8 mouse cellular contexts compared by ENCODE assay signal in the genomic region with DNA sequence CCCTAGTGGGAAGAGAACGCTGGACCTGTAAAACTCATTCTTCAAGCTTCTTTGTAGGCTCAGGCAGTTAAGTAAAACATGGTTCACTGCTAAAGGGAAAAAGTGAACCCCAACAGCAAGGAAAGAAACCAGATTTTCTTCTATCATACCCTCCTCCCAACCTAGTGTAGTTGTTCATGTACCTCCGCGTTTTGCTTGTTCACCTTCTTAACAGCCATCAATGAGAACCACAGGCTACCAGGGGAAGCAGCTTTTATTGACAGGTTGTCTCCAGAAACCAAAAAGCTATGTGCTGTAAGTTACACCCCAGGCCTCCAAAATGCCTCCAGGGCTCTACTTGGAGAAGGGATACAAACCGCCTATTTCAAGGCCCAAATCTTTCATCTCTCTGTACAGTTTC. TPM values are rescaled to one million over a fixed set of nuclear protein-coding genes. Genes with fewer than 3 reads are reported as not detected.
DNase-seq lines count a peak whose midpoint lies in the region; ATAC-seq and TF ChIP-seq lines count a peak whose summit lies in the region.

No protein-coding gene starts in this region.

- peaks cover 7% of the 10 kb centered on the region for H3K36me3 ChIP-seq in neural tube, embryonic 11.5 days (ENCODE audit: control insufficient read depth, insufficient read depth, low read length)
- H3K36me3 ChIP-seq in limb, embryonic 14.5 days (ENCODE audit: control insufficient read depth, insufficient read depth, low read length), result peaks cover 52% of the 10 kb centered on the region
- peaks cover 11% of the 10 kb centered on the region for H3K36me3 ChIP-seq in stomach, postnatal 0 days (ENCODE audit: control insufficient read depth, insufficient read depth, low read length)

- WGBS in neural tube, embryonic 11.5 days, result 74% methylated on average over 4 of the region's 4 CpGs
- 69% methylated on average over 4 of the region's 4 CpGs for WGBS in limb, embryonic 14.5 days
- WGBS in stomach, postnatal 0 days, result 61% methylated on average over 4 of the region's 4 CpGs

- intact Hi-C loops in gastrocnemius, adult 2 months (cut with DNase I), result loop anchor here (10.0 kb wide), 1 partner anchor 174 kb away; a partner anchor contains a TSS
- intact Hi-C loops in gastrocnemius, postnatal 14 days (cut with DNase I; ENCODE audit: low total_unique reads), result no loop called here

- H3K4me2 ChIP-seq in neural tube, embryonic 11.5 days (ENCODE audit: low read depth), result peak overlapping the region; percentile 68
- H3K4me2 ChIP-seq in limb, embryonic 14.5 days (replicated peaks; ENCODE audit: low read depth, low read length, severe bottlenecking), result peak overlapping the region; percentile 55; the same call in 1 of the 2 replicates
- peak overlapping the region; percentile 81; the same call in 1 of the 2 replicates for H3K4me2 ChIP-seq in stomach, postnatal 0 days (replicated peaks; ENCODE audit: low read depth)

- TF ChIP-seq EP300 in stomach, postnatal 0 days (optimal IDR thresholded peaks at IDR 0.05), result no peak

- H3K9ac ChIP-seq in neural tube, embryonic 11.5 days (ENCODE audit: low read length), result peak overlapping the region; percentile 32; the same call in 1 of the 2 replicates
- peak overlapping the region; percentile 93; the same call in 1 of the 2 replicates for H3K9ac ChIP-seq in limb, embryonic 14.5 days (ENCODE audit: low read depth, low read length, severe bottlenecking)
- H3K9ac ChIP-seq in stomach, postnatal 0 days (ENCODE audit: low read length), result no peak overlapping the region

- no peaks in the 10 kb centered on the region for H3K27me3 ChIP-seq in neural tube, embryonic 11.5 days (ENCODE audit: control insufficient read depth, insufficient read depth, low read length)
- H3K27me3 ChIP-seq in limb, embryonic 14.5 days (ENCODE audit: control insufficient read depth, insufficient read depth, low read length), result no peaks in the 10 kb centered on the region
- no peaks in the 10 kb centered on the region for H3K27me3 ChIP-seq in stomach, postnatal 0 days (ENCODE audit: control insufficient read depth, insufficient read depth, low read length)

- H3K4me3 ChIP-seq in gastrocnemius, adult 2 months, result peak overlapping the region; percentile 92
- peak overlapping the region; percentile 84; the same call in 1 of the 2 replicates for H3K4me3 ChIP-seq in neural tube, embryonic 11.5 days (ENCODE audit: low read depth, low read length)
- H3K4me3 ChIP-seq in limb, embryonic 14.5 days (replicated peaks; ENCODE audit: low read length), result no peak overlapping the region
- H3K4me3 ChIP-seq in stomach, postnatal 0 days (ENCODE audit: low read depth, low read length), result no peak overlapping the region

- TF ChIP-seq CTCF in gastrocnemius, adult 2 months (IDR thresholded peaks at IDR 0.05), result no peak
- no peak for TF ChIP-seq CTCF in stomach, postnatal 0 days (IDR thresholded peaks at IDR 0.05; ENCODE audit: low read depth)

- H3K4me1 ChIP-seq in neural tube, embryonic 11.5 days (ENCODE audit: control insufficient read depth, insufficient read depth, low read length), result peaks cover 4% of the 10 kb centered on the region
- H3K4me1 ChIP-seq in limb, embryonic 14.5 days (ENCODE audit: control insufficient read depth, insufficient read depth, low read length), result peaks cover 15% of the 10 kb centered on the region
- peaks cover 5% of the 10 kb centered on the region; the same call in 1 of the 2 replicates for H3K4me1 ChIP-seq in stomach, postnatal 0 days (replicated peaks; ENCODE audit: control insufficient read depth, insufficient read depth)

- no peak for ATAC-seq in neural tube, embryonic 11.5 days (ENCODE audit: insufficient read depth, low FRiP score, low TSS enrichment)
- ATAC-seq in limb, embryonic 14.5 days (ENCODE audit: low FRiP score, low read depth), result no peak
- ATAC-seq in stomach, postnatal 0 days (ENCODE audit: low FRiP score, low TSS enrichment), result no peak
- ATAC-seq in inflammation-experienced regulatory T-cells, adult 6 months, result no peak

- no peak for TF ChIP-seq POLR2A in limb, embryonic 14.5 days (IDR thresholded peaks at IDR 0.05; ENCODE audit: borderline replicate concordance, extremely low read depth, insufficient read depth, insufficient read length)

- no peaks in the 10 kb centered on the region for H3K9me3 ChIP-seq in neural tube, embryonic 11.5 days (ENCODE audit: control insufficient read depth, low read length)
- H3K9me3 ChIP-seq in limb, embryonic 14.5 days (ENCODE audit: control insufficient read depth, low read length), result no peaks in the 10 kb centered on the region
- no peaks in the 10 kb centered on the region for H3K9me3 ChIP-seq in stomach, postnatal 0 days (ENCODE audit: control insufficient read depth, low read length)

- peak overlapping the region; percentile 92 for H3K27ac ChIP-seq in gastrocnemius, adult 2 months
- H3K27ac ChIP-seq in neural tube, embryonic 11.5 days (ENCODE audit: low read depth, low read length), result no peak overlapping the region
- peak overlapping the region; percentile 69 for H3K27ac ChIP-seq in limb, embryonic 14.5 days (replicated peaks; ENCODE audit: low read depth, low read length)
- H3K27ac ChIP-seq in stomach, postnatal 0 days (replicated peaks), result peak overlapping the region; percentile 49; the same call in 1 of the 2 replicates

- no peak for DNase-seq in gastrocnemius, adult 2 months
- DNase-seq in gastrocnemius, postnatal 14 days, result no peak
- no peak for DNase-seq in neural tube, embryonic 11.5 days (ENCODE audit: low spot score)
- DNase-seq in neural tube, embryonic 10.5 days (ENCODE audit: extremely low spot score, low spot score), result no peak
- no peak for DNase-seq in limb, embryonic 14.5 days (ENCODE audit: low spot score)
- no peak for DNase-seq in stomach, postnatal 0 days (ENCODE audit: low spot score)
- DNase-seq in layer of hippocampus, adult 8-10 months (ENCODE audit: low spot score in 2 of 2), result no peak

RNA-seq across cellular contexts. Expression of a gene that starts 0.5 kb away (rescaled TPM):
- total RNA-seq in gastrocnemius, adult 2 months (2021), result 10 to 100 TPM; 15.8 to 18.7 TPM
- total RNA-seq in gastrocnemius, postnatal 14 days (2021), result 10 to 100 TPM; 13.1 to 13.7 TPM
- polyA plus RNA-seq in neural tube, embryonic 11.5 days (2014; fragmentation: Nextera tagmentation; extraction: Ambion mirVana), result 90.3 and 104 TPM in 2 replicates
- 104 and 128 TPM in 2 replicates for polyA plus RNA-seq in limb, embryonic 14.5 days (2012; rRNA removed)
- polyA plus RNA-seq in limb, embryonic 14.5 days (2014; fragmentation: Nextera tagmentation; extraction: Ambion mirVana), result 81.2 and 96.0 TPM in 2 replicates
- polyA plus RNA-seq in stomach, postnatal 0 days (2015; fragmentation: Nextera tagmentation; extraction: Ambion mirVana), result 25.0 and 26.4 TPM in 2 replicates
- 10 to 100 TPM; 53.7 to 63.6 (median 58.8) TPM for total RNA-seq in layer of hippocampus, adult 8-10 months (2022)
- polyA plus RNA-seq in inflammation-experienced regulatory T-cells, adult 6 months (2017; shearing (Covaris generic)), result 10 to 100 TPM; 11.0 to 25.3 (median 15.4) TPM

RNA-seq across cellular contexts. Expression of a gene that starts 6.5 kb away (rescaled TPM):
- total RNA-seq in gastrocnemius, adult 2 months (2021), result 10 to 100 TPM; 84.3 to 93.2 TPM
- 10 to 100 TPM; 84.3 to 87.2 TPM for total RNA-seq in gastrocnemius, postnatal 14 days (2021)
- polyA plus RNA-seq in neural tube, embryonic 11.5 days (2014; fragmentation: Nextera tagmentation; extraction: Ambion mirVana), result 102 and 103 TPM in 2 replicates
- polyA plus RNA-seq in limb, embryonic 14.5 days (2012; rRNA removed), result 46.5 and 60.9 TPM in 2 replicates
- 133 and 135 TPM in 2 replicates for polyA plus RNA-seq in limb, embryonic 14.5 days (2014; fragmentation: Nextera tagmentation; extraction: Ambion mirVana)
- 134 and 135 TPM in 2 replicates for polyA plus RNA-seq in stomach, postnatal 0 days (2015; fragmentation: Nextera tagmentation; extraction: Ambion mirVana)
- 100 to 1,000 TPM; 101 to 113 (median 108) TPM for total RNA-seq in layer of hippocampus, adult 8-10 months (2022)
- polyA plus RNA-seq in inflammation-experienced regulatory T-cells, adult 6 months (2017; shearing (Covaris generic)), result 100 to 1,000 TPM in 1 of 3 experiments, 10 to 100 TPM in 2; 74.6 to 118 (median 92.5) TPM

RNA-seq across cellular contexts. Expression of a gene that starts 7.3 kb away (rescaled TPM):
- total RNA-seq in gastrocnemius, adult 2 months (2021), result 1 to 10 TPM; 7.9 to 8.6 TPM
- total RNA-seq in gastrocnemius, postnatal 14 days (2021), result 10 to 100 TPM in 1 of 2 experiments, 1 to 10 TPM in 1; 9.6 to 11.8 TPM
- polyA plus RNA-seq in neural tube, embryonic 11.5 days (2014; fragmentation: Nextera tagmentation; extraction: Ambion mirVana), result 55.6 and 65.3 TPM in 2 replicates
- 133 and 152 TPM in 2 replicates for polyA plus RNA-seq in limb, embryonic 14.5 days (2012; rRNA removed)
- 55.7 and 67.2 TPM in 2 replicates for polyA plus RNA-seq in limb, embryonic 14.5 days (2014; fragmentation: Nextera tagmentation; extraction: Ambion mirVana)
- 16.8 and 21.3 TPM in 2 replicates for polyA plus RNA-seq in stomach, postnatal 0 days (2015; fragmentation: Nextera tagmentation; extraction: Ambion mirVana)
- 10 to 100 TPM; 28.5 to 37.1 (median 33.3) TPM for total RNA-seq in layer of hippocampus, adult 8-10 months (2022)
- polyA plus RNA-seq in inflammation-experienced regulatory T-cells, adult 6 months (2017; shearing (Covaris generic)), result 10 to 100 TPM; 38.2 to 90.1 (median 78.6) TPM

RNA-seq across cellular contexts. Expression of a gene that starts 18.2 kb away (rescaled TPM):
- 10 to 100 TPM; 12.1 to 12.5 TPM for total RNA-seq in gastrocnemius, adult 2 months (2021)
- 1 to 10 TPM; 5.9 to 9.4 TPM for total RNA-seq in gastrocnemius, postnatal 14 days (2021)
- 67.4 and 70.6 TPM in 2 replicates for polyA plus RNA-seq in neural tube, embryonic 11.5 days (2014; fragmentation: Nextera tagmentation; extraction: Ambion mirVana)
- polyA plus RNA-seq in limb, embryonic 14.5 days (2012; rRNA removed), result 87.2 and 111 TPM in 2 replicates
- 68.7 and 72.5 TPM in 2 replicates for polyA plus RNA-seq in limb, embryonic 14.5 days (2014; fragmentation: Nextera tagmentation; extraction: Ambion mirVana)
- 32.9 and 34.2 TPM in 2 replicates for polyA plus RNA-seq in stomach, postnatal 0 days (2015; fragmentation: Nextera tagmentation; extraction: Ambion mirVana)
- 10 to 100 TPM; 63.5 to 76.8 (median 70.2) TPM for total RNA-seq in layer of hippocampus, adult 8-10 months (2022)
- 10 to 100 TPM; 35.3 to 68.9 (median 60.8) TPM for polyA plus RNA-seq in inflammation-experienced regulatory T-cells, adult 6 months (2017; shearing (Covaris generic))

RNA-seq across cellular contexts. Expression of a gene that starts 37.1 kb away (rescaled TPM):
- 1,000 to 10,000 TPM; 1,014 to 1,063 TPM for total RNA-seq in gastrocnemius, adult 2 months (2021)
- total RNA-seq in gastrocnemius, postnatal 14 days (2021), result 100 to 1,000 TPM; 580 to 737 TPM
- polyA plus RNA-seq in neural tube, embryonic 11.5 days (2014; fragmentation: Nextera tagmentation; extraction: Ambion mirVana), result 242 and 286 TPM in 2 replicates
- polyA plus RNA-seq in limb, embryonic 14.5 days (2012; rRNA removed), result 148 and 151 TPM in 2 replicates
- polyA plus RNA-seq in limb, embryonic 14.5 days (2014; fragmentation: Nextera tagmentation; extraction: Ambion mirVana), result 216 and 234 TPM in 2 replicates
- polyA plus RNA-seq in stomach, postnatal 0 days (2015; fragmentation: Nextera tagmentation; extraction: Ambion mirVana), result 210 and 218 TPM in 2 replicates
- total RNA-seq in layer of hippocampus, adult 8-10 months (2022), result 100 to 1,000 TPM; 263 to 286 (median 271) TPM
- 100 to 1,000 TPM; 106 to 120 (median 119) TPM for polyA plus RNA-seq in inflammation-experienced regulatory T-cells, adult 6 months (2017; shearing (Covaris generic))

Comparison
In these comparisons a context has a peak if more than half of its experiments do, and no peak if none do; other contexts are left out.
1. H3K4me3 ChIP-seq: peak in gastrocnemius, adult 2 months (single experiment) and neural tube, embryonic 11.5 days (single experiment); none in limb, embryonic 14.5 days (single experiment) and stomach, postnatal 0 days (single experiment).
2. Peak in every context shown above with its lines, with median percentiles within 50 percentile points of each other: H3K4me2 ChIP-seq.